Mouse (Mus musculus): ENCODE data around the gene Fubp1.
"Not testable (repeated sequence)": the region's sequence is repeated elsewhere in the genome, so short reads cannot be mapped to it uniquely, and the experiment has no call there.

Fubp1 gene

DNA sequence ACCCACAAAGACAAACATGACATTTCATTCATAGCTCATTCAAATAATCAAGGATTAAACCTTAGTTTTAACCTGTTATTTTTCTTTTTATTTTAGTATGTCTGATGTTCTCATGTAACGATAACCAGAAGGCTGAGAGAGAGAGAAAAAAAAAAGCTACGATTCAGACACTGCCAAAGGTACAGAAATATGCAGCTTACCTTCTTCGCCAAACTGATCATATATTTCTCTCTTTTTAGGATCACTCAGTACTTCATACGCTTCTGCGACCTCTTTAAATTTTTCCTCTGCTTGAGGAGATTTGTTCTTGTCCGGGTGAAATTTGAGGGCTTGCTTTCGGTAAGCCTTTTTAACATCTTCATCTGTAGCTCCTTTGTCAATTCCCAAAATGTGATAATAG, 17.0 kb upstream of the Fubp1 start:
- DNase-seq, result no peak

DNA sequence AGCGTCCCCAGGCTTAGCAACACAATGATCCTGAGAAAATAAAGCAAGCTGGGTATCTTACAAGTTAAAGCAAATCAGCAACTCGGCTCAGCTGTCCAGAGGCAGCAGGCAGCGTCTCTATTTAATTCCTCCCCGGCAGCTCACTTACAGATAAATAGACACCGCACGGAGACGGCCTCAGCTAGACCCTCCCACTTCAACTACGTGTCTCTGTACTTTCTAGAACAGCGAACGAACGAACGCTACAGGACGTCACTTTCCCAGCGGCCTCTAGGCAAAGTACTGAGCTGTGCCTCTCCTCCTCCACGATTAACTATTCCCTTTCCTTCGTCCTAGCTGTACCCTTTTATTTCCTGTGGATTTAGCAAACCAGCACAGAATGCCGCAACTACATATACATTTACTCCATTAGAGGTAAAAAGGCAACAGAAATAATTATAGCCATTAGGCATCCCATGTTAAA, 16.6 kb upstream of the Fubp1 start:
- DNase-seq, result peak; percentile 82 to 88

DNA sequence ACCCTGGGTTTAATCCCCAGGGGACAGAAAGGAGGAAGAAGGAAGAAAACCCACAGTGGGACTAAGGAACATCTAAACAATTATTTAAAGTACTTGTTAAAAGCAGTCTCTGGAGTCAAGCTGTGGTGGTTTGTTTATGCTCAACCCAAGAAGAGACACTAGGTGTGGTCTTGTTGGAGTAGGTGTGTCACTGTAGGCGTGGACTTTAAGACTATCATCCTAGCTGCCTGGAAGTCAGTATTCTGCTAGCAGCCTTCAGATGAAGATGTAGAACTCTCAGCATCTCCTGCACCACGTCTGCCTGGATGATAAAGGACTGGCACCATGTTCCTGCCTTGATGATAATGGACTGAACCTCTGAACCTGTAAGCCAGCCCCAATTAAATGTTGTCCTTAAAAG, 13.0 kb upstream of the Fubp1 start:
- not testable (repeated sequence) for DNase-seq

DNA sequence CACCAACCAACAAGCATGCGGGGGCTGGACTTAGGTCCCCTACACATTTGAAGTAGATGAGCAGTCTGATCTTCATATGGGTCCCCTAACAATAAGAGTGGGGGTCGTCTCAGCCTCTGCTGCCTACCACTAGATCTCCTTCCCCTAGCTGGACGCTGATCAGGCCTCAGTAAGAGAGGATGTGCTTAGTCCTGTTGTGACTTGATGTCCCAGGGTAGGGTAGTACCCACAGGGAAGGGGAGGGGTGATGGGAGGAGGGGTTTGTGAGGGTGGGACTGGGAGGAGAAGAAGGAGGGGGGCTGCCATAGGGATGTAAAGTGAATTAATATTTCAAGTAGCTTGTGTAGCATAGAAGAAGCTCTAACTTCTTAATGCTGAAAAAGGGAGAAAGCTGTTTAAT, 11.1 kb upstream of the Fubp1 start:
- no peak for DNase-seq

DNA sequence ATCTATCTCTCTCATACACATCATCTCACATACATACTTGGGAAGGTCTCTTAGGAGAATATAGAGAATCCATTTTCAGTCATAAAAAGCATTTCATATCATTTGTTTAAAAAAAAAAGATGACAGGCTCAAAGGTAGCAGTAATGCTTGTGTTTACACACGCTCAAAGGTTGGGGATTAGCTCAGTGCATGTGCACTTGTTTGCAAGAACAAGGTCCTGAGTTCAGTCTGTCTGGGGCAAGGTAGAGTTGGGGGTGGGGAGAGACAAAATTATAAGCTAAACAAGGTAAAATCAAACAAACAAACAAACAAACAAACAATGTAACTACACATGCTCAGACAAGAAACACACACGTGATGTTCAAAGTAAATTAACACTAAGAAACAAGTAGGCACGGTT, 9.0 kb upstream of the Fubp1 start:
- no peak for DNase-seq

DNA sequence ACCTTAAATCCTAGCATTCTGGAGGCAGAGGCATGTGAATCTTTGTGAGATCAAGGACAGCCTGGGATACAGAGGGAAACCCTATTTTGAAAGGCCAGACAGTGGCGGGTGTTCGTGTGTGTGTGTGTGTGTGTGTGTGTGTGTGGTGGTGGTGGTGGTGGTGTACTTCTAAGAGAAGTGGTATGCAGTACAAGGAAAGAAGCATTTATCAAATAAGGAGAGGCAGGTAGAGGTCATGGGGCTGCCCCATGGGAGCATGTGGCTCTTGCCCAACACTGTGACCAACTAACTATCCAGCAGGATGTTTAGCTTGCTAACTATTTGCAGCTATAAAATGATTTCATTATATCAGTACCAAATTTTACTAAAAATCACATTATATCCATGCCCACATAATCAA, 8.6 kb upstream of the Fubp1 start:
- no peak for DNase-seq

DNA sequence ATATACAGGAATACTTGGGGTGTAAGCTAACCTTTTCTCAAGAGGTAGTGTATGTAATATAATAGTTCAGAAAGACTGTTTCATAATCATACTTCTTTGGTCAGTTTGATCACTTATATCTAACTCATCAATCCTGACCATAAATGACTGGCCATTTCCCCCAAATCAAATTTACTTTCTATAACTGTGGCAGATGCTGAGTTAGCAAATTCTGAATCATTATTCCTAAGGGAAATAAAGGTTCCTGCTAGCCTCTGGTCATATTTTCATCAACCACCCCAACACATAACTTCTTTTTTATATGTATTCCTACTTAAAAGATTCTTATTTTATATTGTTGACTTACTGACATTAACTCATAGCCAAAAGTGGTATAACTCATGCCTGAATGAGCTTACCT, 7.3 kb upstream of the Fubp1 start:
- no peak for DNase-seq

DNA sequence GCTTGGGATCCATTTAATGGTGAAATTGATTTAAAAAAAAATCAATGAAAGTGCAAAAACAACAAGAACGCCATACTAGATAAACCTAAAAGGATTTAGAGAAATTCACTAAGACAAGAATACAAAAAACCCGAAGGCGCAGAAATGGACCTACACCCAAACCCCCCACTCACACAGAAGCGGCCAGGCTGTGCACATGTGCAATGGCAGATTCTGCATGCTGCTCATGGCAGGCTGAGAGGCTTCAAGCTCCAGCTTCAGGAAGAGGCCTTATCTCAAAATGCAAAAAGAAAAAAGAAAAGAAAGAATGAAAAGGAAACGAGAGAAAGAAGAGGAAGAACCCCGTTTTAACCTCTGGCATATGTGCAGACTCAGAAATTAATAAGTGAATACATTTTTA, 6.8 kb upstream of the Fubp1 start:
- DNase-seq, result no peak

DNA sequence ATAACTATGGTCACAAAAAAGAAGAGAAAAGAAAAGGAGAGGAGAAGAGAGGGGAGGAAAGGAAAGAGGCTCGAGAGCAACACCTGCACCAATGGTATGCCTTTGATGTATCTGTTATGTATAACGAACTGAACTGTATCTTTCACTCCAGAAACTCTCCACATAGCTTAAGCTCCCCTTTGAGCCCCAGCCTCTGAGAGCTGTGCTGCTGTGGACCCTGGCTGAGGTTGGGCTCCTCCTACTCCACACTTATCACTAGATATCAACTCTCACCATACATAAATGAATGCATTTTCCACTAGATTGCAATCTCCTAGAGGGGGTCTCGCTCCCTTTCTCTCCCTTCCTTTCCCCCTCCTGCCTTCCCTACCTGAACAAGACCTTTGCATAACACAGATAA, 6.2 kb upstream of the Fubp1 start:
- no peak for DNase-seq

DNA sequence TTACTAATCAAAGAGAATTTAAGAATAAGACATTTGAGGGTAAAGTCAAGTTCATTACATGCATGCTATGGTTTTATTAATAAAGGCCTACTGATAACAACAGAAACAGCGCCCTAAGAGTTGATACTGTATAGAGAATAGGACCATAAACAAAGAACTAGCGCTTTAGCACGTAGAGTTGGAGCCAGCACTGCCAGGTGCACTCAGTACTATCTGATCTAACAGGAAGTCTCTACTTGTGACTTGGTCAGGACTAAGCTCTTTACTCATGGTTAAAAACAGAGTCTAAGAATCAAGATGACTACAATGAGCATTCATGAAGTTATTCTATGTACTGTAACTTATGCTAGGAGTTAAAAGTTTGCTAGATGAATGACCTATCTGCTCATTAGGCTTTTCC, 5.6 kb upstream of the Fubp1 start:
- no peak for DNase-seq

DNA sequence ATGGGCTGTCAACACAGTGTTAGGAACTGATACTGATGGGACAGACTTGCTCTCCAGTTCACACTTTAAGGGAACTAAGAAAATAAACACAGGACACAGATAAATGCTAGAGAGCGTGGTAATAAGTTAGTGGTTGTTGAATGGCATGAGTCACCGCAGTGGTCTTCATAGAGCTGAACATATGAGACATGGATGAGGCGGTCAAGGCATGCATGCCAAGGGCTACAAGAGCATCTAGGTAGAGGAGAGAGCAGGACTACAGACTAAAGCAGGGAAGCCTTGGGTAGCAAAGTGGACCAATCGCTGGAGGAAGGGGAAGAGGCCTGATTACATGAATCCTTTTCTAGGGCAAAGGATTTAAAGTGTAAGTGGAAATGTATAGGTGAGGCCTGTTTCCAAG, 3.1 kb upstream of the Fubp1 start:
- no peak for DNase-seq

DNA sequence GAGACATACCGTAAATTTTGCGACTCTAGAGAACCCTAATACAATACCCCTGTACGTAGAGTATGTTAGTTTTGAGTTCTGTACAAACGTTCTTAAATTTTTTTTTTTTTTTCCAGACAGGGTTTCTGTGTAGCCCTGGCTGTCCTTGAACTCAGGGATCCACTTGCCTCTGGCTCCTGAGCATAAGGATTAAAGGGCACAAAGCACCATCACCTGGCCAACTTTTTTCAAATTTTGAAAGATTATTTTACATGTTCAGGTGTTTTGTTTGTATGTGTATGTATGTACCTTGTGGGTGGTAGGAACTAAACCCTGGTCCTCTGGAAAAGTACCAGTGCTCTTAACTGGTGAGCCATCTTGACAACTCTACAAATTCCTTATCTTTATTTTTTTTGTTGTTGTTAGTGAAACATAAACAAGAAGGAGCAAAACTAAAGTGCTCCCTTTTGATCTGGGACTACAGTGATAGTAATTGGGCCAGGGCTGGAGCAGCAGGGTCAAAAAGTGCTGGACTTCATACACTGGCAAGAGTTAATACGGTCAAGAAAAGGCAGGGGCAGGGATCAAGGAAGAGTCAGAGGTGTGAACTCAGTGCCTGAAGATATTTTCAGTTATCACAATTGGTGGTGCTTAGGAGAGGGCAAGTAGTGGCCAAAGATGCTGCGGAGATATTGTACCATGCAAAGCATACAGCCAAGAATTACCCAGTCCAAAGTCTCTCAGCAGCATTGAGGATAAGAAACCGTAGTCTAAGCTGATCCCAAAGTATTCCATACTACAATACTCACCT, 1.9 kb upstream of the Fubp1 start:
- no peak for DNase-seq

DNA sequence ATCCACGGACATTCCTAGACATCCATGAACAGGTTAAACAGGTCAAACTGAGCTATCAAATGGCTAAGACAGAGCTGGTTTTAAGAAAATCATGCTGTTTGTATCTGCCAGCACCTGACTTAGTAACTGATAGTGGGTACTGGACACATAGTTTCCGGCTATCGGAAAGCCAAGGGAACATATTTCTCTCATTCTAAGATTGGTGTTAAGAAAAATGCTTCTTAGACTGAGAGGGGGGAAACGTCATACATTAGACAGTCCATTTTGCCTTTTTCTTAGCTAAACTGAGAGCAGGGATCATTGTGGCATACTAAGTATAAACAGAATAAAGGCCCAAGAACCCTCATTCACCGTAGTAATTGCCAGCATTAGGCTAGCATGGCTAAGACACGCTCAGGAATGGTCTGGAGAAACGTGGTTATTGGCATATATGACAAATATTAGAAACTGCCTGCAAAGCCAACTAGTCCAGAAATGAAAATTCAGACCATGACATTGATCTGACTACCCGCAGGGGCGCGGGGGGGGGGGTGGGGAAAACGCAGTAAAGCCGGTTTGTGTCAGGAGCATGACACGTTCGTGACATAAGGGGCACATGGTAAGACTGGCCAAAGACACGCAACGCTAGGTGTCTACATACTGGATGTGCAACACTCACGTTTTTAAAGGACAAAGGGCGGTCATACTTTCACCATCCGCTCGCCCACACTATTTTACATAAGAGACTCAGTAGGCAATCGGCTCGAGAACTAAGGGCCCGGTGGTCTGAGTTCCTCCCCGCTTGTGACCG, 850 bp upstream of the Fubp1 start:
- DNase-seq, result no peak

DNA sequence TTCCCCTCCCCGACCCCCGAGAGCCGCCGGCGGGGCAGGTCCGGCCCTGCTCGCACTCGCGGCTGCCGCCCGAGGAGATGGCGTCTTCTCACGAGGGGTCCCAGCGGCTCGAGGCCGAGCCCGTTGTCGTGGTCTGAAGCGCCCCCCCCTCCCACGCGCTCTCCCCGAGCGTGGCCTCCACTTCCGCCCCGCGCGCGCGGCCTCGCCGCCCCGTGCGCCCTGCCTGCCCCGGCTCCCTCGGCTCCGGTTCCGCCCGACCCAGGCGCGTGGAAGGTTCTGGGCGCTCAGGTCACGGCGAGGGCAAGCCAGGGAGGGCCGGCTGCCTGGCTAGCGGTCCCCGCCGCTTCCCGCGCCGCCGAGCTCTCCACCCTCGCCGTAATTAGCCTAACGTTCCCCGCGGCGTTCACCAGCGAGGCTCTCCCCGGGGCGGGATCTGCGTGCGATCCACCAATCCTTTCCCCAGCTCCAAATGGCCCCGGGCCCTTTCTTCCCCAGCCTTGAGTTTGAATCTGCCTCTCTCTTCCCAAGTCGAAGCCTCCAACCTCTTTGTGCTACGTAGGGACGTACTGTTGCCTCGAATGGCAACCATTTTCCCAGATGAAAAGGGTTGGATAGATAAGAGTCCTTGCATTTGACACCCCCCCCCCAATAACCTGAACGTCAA, 638 bp downstream of the Fubp1 start:
- peak; percentile 73 to 86 for DNase-seq

DNA sequence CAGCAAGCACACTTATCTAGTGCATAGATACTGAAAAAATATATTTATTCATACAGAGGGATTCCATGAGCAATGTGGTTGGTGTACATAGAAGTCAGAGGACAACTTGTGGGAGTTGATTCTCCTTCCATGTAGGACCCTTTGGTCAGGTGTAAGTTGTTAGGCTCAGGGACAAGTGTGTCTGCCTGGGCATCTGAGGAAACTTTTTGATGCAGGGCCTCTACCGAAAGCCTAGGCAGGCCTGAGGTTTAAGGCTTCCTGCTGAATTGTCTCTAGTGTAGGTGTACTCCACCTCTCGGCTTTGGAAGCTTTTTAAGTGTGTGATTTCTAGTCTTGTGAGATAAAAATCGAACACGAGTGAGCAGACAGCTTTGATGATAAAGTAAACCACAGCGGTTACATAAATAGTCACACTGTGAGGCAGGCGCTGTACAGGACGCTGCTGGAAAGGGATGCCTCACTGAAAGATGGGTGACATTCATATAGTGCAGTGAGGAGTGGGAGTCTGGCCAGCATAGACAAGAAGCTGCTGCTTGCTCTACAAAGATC, 1.6 kb downstream of the Fubp1 start:
- DNase-seq, result no peak

DNA sequence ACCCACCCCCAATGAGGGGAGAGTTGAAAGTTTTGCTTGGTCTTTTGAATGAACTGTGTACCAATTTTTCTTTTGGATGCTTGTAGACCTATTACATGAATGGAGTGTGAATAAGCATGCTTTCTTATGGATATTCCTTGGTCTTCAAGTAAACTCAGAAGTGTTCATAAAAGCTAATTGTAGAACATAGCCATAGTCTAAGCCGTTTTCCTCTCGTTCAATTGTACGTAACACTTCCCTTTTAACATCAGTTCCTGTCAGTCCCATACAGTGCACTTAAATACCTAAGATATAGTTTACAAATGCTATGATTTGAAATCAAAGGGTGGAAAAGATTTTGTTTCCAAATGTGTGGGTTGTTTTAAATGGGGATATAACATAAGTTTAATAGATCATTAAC, 3.2 kb downstream of the Fubp1 start:
- no peak for DNase-seq

DNA sequence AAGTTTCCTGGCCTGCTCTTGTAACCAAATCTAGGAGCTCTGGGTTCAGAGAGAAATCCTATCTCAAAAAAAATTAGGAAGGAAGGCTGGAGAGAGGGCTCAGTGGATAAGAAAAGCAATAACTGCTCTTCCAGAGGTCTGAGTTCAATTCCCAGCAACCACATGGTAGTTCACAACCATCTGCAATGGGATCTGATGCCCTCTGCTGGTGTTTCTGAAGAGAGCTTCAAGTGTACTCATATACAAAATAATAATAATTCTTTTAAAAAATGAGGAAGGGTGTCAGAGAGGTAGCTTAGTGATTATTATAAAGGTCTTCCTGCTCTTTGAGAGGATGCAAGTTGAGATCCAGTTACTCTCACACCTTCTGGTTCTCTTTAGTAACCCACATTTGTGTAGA, 14.7 kb downstream of the Fubp1 start:
- no peak for DNase-seq

DNA sequence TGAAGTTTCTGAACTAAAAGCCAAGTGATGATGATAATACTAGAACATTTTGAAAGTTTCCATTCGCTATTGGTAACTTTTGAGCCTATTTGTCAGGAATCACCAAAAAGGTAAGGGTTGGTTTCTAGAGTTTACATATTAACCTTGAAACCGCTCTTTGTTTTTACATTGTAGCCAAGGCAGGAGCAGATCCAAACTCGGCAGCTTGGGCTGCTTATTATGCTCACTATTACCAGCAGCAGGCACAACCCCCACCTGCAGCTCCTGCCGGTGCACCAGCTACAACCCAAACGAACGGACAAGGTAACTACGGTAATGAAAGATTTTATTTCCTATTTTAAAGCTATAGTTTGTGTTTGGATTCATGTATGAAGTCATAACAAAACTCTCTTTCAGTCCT, 15.7 kb downstream of the Fubp1 start:
- no peak for DNase-seq

DNA sequence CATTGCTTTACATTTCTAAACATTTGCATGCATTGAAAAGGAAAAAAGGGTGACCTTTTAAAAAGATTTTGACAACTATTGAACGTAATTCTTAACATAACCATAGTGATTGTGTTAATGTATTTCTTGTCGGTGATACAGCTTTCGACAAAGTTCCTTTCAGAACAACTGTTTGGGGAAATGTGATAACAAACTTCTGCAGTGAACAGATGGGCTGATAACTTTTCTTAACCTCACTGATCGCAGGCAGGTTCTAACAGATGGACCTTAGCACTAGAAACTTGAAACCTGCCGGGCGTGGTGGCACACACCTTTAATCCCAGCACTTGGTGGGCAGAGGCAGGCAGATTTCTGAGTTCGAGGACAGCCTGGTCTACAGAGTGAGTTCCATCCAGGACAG, 18.6 kb downstream of the Fubp1 start:
- DNase-seq, result no peak

DNA sequence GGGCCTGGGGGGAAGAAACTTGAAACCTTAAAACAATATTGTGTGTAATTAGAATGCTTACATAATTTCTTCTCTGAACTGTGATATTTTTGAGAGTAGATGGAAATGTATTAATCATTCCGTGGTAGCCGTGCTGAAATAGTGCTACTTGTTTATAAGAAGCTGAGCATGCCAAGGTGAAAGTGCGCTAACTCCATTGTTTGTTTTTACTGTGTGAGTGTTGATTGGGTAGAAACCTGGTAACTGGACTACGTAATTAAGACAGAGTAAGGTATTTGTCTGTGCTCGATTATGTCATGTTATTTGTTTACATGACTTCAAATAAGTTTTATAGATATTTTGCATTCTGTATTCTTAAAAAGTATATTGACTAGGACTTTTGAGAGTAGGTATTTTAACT, 19.0 kb downstream of the Fubp1 start:
- DNase-seq, result no peak

DNA sequence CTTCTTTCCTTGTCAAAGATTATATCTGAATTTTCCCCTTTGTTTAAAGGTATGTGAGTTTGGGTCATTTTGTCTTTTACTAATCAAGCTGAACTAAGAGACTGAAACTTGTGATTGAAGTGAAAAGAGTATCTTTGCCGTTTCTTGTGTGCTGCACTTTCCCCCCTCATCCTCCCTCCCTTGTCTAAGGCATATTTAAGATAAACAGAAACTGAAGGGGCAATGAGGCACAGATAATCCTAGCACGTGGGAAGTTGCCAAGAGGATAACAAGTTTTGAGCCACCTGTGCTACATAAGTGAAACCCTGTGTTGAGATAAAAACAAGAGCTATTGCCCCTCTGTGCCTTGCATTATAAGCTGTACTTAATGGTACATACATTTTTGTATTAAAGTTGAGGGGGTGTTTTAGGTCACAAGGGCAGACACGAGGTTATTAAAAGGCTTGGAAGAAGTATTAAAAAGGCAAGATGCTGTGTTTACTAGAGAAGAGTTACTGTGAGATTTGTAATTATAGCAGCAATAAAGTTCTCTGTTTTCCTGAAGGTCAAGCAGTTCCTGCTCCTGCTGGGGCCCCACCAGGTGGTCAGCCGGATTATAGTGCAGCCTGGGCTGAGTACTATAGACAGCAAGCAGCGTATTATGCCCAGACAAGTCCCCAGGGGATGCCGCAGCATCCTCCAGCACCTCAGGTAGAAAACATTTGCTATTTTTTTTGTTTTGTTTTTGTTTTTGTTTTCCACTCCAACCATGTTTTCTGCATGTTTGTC, 21.3 kb downstream of the Fubp1 start:
- DNase-seq, result no peak

DNA sequence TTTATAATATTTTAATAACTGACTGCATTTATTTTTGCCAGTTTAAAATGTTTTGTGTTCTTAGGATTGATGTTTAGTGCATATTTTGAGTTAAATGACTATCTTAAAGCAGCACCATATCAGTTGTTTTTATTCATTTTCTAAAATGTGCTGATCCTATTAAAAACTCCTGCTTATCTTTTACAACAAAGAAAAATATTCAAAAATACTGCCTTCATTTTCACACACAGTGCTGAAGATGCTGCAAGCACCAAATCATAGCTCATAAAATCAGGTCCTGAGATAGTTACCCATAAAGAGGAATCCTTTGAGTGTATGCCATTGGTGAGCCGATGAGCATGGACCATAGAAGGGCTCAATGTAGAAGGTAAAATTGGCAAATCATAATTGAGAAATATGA, 25.0 kb downstream of the Fubp1 start:
- DNase-seq, result no peak

DNA sequence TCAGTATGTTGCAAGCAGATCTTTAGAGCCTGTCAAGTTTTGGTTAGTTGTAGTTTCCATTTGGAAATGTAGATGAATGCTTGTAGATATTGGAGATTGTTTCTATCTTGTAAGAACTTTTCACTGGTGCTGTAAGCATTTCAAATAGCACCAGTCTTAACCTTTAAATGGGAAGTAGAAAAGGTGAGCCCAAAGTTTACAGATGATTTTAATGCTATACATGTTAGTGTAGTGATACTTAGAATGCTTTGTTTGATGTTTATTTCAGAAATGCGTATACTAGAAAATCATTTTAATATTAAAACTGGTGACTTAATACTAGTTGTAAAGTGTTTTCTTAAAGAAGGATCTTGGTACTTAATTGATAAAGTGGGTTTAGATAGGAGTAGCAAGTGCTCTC, 25.6 kb downstream of the Fubp1 start:
- no peak for DNase-seq

Measured in kidney, postnatal 4 days (tissue).